Mouse (Mus musculus) heart, embryonic 14.5 days (tissue): ENCODE results near the gene Surf1. TPM values are rescaled to one million over a fixed set of nuclear protein-coding genes. Genes with fewer than 3 reads are reported as not detected.
A peak's percentile ranks its signal among the peaks of the same experiment; 100 is the strongest.

Source experiments
- ATAC-seq: fragments of 200-750 bp; cut with Nextera tagmentation; 2 replicates; pipeline ENCODE4 v1.8.0; 2017; ENCODE audit warnings: low read depth, moderate TSS enrichment; ENCODE audit not compliant: insufficient number of reproducible peaks, insufficient read depth, low FRiP score
- H3K27ac ChIP-seq, 2 experiments: fragments of 200-500 bp in 1 of 2; fragments of 300-500 bp in 1 of 2; sonication (generic) in 1 of 2; replicated peaks in 1 of 2; 2 replicates each; pipeline ENCODE4 v1.5.1; 2012 to 2014; ENCODE audit warnings: low read depth in 2 of 2, low read length in 2 of 2, control low read depth in 1 of 2, mild to moderate bottlenecking in 1 of 2, mixed read lengths in 1 of 2; ENCODE audit not compliant: control insufficient read depth in 1 of 2, insufficient read depth in 1 of 2
- H3K27me3 ChIP-seq: fragments of 300-500 bp; sonication (generic); 2 replicates; pipeline ENCODE4 v1.6.1; 2014; ENCODE audit warnings: mild to moderate bottlenecking, low read length, control low read depth; ENCODE audit not compliant: control insufficient read depth, insufficient read depth
- H3K36me3 ChIP-seq: fragments of 300-500 bp; sonication (generic); 2 replicates; pipeline ENCODE4 v1.6.1; 2014; ENCODE audit warnings: mild to moderate bottlenecking, control low read depth, low read length, mixed read lengths; ENCODE audit not compliant: control insufficient read depth, insufficient read depth
- H3K4me1 ChIP-seq, 2 experiments: fragments of 200-500 bp in 1 of 2; fragments of 300-500 bp in 1 of 2; sonication (generic) in 1 of 2; 2 replicates each; pipeline ENCODE4 v1.6.1; 2012 to 2014; ENCODE audit warnings: low read length in 2 of 2, control low read depth in 1 of 2, mixed read lengths in 1 of 2; ENCODE audit not compliant: control insufficient read depth in 2 of 2, insufficient read depth in 2 of 2
- H3K4me2 ChIP-seq: fragments of 300-500 bp; sonication (generic); 2 replicates; pipeline ENCODE4 v1.6.1; 2014; ENCODE audit warnings: mild to moderate bottlenecking, low read length
- H3K4me3 ChIP-seq, 2 experiments: fragments of 200-500 bp in 1 of 2; fragments of 300-500 bp in 1 of 2; sonication (generic) in 1 of 2; 2 replicates each; pipeline ENCODE4 v1.5.1; 2012 to 2014; ENCODE audit warnings: low read length in 2 of 2, mild to moderate bottlenecking in 2 of 2, control low read depth in 1 of 2, low read depth in 1 of 2, moderate library complexity in 1 of 2; ENCODE audit not compliant: control insufficient read depth in 1 of 2, insufficient read depth in 1 of 2
- H3K9ac ChIP-seq: fragments of 300-500 bp; sonication (generic); 2 replicates; pipeline ENCODE4 v1.6.1; 2014; ENCODE audit warnings: mild to moderate bottlenecking, low read length
- H3K9me3 ChIP-seq: fragments of 300-500 bp; sonication (generic); 2 replicates; pipeline ENCODE4 v1.6.1; 2016; ENCODE audit warnings: low read length, control low read depth; ENCODE audit not compliant: control insufficient read depth
- WGBS: fragments of 180-500 bp; shearing (Covaris S2); extraction: QIAGEN DNeasy Blood & Tissue Kit; methylation state at CpG from one replicate; pipeline ENCODE4 v1.1.7; 2014; 5-methylcytosine and 5-hydroxymethylcytosine counted together
- polyA plus RNA-seq: library from polyadenylated mRNA; unstranded; fragments of >200 nt; fragmentation: Nextera tagmentation; extraction: Ambion mirVana; gene quantifications from 2 replicates; pipeline ENCODE4 v1.2.1, GENCODE M21; 2014

Gene Surf1
- polyA plus RNA-seq = 44.8 and 48.4 TPM in 2 replicates

DNA sequence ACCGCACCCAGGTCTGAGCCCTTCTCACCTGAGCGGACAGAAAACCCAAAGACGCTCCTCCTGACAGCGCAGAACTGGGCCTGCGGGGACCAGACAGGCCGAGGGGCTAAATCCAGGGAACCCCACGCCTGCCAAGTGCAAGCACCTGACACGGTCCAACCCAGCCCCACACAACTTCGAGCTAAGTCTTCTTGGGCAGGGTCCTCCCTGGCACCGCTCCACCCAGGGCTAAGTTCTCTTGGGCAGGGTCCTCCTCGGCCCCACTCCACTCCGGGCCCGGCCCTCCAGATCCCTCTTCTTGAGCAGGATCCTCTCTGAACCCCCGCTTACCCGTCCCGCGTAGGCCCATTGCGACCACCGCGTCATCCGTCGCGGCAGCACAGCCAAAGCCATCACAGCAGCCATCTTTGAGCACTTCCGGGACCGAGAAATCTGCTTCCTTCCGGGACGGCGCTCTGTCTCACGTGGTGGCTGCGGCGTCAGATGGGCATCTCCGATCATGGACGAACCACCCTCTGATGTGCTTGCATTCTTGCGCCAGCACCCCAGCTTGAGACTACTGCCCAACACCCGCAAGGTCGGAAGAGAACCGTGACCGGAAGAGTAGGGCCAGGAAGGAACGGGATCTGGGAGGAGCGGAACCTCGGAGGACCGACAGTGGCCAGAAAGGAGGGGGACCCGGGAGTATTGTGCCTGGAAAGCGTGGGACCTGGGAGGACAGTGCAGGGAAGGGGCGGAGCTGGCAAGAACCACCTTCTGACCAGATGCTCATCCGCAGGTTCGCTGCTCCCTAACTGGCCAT is at the start of gene Surf1, which contains the start of gene Surf2:
TSS of gene Surf1 (minus strand) at position 604 of the 802 bp plus-strand sequence.
TSS of gene Surf2 (plus strand) at position 441 of the 802 bp plus-strand sequence.
- peaks cover 73% of the 10 kb centered on the region for H3K36me3 ChIP-seq
- WGBS = 3% methylated on average over 46 of the region's 47 CpGs
- H3K27me3 ChIP-seq = no peaks in the 10 kb centered on the region
- peak within 1 kb of the TSS; percentile 74 to 77 for H3K4me3 ChIP-seq
- peak; percentile 38 for ATAC-seq
- H3K9me3 ChIP-seq = no peaks in the 10 kb centered on the region
- H3K27ac ChIP-seq = peak within 1 kb of the TSS; percentile 62 to 66
- H3K9ac ChIP-seq = peak within 1 kb of the TSS; percentile 87
- peaks cover 24 to 34% of the 10 kb centered on the region in 2 experiments for H3K4me1 ChIP-seq
- H3K4me2 ChIP-seq = peak within 1 kb of the TSS; percentile 98

DNA sequence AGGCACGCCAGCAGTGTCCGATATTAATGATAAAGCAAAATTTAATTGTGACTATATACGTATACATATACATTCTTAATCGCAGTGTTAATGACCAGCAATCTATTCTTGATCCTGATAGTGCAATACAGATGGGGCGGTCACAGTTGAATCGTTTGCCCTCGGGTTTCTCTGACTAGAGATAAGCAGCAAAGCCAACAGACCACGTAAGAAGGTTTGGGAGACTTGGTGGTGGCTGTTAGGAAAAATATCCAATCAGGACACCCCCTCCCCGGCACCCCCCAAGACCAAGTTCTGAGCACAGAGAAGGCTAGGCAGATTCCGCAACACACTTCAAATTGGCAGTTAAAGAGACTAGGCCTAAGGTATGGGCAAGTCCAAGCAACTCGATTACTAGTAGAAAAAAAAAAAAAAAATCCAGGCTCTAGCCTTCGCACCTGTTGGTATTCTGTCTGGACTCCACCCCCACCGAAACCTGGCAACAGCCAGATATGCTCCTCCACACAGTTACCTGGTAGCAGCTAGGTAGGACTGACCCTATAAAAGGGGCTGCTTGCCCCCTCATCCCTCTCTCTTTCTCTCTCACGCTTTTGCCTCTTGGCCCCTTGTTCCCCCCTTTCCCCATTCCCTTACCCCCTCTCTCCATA is 48.5 kb upstream of the Surf1 start:
- H3K4me1 ChIP-seq = peaks cover 0 to 15% of the 10 kb centered on the region in 2 experiments; a peak in 3 of 4 replicates
- H3K9me3 ChIP-seq = no peaks in the 10 kb centered on the region
- H3K9ac ChIP-seq = peak overlapping the region; percentile 88
- peak overlapping the region; percentile 93 for H3K4me2 ChIP-seq
- ATAC-seq = no peak
- peaks cover 23% of the 10 kb centered on the region for H3K36me3 ChIP-seq
- WGBS = 20% methylated on average over 14 of the region's 14 CpGs
- peak overlapping the region; percentile 30 to 99; a peak in 3 of 4 replicates for H3K27ac ChIP-seq
- no peaks in the 10 kb centered on the region for H3K27me3 ChIP-seq
- peak overlapping the region; percentile 68 to 85 for H3K4me3 ChIP-seq

DNA sequence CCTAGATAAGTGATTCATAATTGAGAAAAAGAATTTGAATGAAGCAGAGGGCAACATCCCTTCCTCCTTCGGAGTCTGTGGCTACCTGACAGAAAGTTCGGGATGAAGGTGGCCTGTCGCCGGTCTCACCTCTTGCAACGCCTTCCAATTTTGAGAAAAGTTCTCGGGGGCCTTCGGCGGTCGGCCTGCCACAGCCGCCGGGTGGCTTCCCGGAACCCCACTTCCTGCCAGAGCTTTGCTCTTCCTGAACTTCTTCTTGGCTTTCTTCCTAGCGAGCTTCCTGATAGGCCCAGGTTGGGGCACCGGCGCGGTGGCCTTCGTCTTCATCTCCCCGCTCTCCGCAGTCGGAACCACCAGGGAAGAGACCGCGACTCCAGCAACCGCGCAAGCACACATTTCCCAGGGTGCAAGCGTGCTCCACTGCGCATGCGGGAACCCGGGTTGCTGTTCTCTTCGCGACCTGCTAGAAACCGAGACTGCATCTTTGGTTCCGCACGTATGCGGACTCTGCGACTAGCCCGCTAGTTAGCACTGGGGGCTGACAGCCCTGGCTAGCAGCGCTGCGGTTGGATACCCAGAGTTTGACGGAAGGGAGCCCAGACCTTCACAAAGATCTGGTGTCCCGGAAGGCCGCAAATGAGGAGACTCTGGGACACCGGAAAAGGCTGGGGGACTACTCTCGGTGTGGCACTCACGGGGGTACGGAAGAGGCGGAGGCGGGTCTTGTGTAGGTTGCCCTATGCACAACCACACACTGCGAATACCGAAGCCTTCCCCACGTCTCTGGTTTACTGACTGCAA is 47.8 kb upstream of the Surf1 start, which contains the start of gene Rexo4:
TSS of gene Rexo4 (minus strand) at position 464 of the 801 bp plus-strand sequence.
- peaks cover 0 to 15% of the 10 kb centered on the region in 2 experiments; a peak in 3 of 4 replicates for H3K4me1 ChIP-seq
- under 1% methylated on average over 50 of the region's 50 CpGs for WGBS

DNA sequence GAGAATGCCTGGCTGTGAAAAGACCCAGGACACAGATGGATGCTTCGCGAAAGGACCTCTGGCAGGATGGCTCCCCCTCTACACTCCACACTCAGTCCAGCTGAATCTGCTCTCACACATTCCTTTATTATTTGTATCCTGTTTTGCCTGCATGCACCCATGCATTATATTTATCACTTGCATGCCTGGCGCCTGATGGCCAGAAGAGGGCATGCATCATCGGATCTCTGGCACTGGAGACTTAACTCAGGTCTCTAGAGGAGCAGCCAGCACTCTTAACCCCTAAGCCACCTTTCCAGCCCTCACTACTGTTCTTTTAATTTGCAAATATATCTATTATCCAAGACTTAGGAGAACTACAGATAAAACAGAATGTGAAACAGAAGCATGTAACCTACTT is 44.4 kb upstream of the Surf1 start:
- ATAC-seq = no peak
- no peaks in the 10 kb centered on the region for H3K27me3 ChIP-seq
- no peak overlapping the region for H3K27ac ChIP-seq
- H3K4me3 ChIP-seq = no peak overlapping the region
- H3K4me1 ChIP-seq = peaks cover 0 to 15% of the 10 kb centered on the region in 2 experiments; a peak in 3 of 4 replicates
- no peaks in the 10 kb centered on the region for H3K9me3 ChIP-seq
- 75% methylated on average over 4 of the region's 4 CpGs for WGBS
- H3K9ac ChIP-seq = no peak overlapping the region
- peaks cover 61% of the 10 kb centered on the region for H3K36me3 ChIP-seq
- no peak overlapping the region for H3K4me2 ChIP-seq

More for the DNA sequence above, 47.8 kb upstream of the Surf1 start, which contains the start of gene Rexo4:
- Histone ChIP-seq H3K4me2 (peak within 1 kb of the TSS; percentile 93), H3K9me3 (no peaks in the 10 kb centered on the region), H3K27me3 (no peaks in the 10 kb centered on the region), H3K27ac (peak within 1 kb of the TSS; percentile 99), H3K4me3 (peak within 1 kb of the TSS; percentile 68 to 85), H3K36me3 (peaks cover 28% of the 10 kb centered on the region), H3K9ac (peak within 1 kb of the TSS; percentile 88)
- peak; percentile 86 for ATAC-seq

DNA sequence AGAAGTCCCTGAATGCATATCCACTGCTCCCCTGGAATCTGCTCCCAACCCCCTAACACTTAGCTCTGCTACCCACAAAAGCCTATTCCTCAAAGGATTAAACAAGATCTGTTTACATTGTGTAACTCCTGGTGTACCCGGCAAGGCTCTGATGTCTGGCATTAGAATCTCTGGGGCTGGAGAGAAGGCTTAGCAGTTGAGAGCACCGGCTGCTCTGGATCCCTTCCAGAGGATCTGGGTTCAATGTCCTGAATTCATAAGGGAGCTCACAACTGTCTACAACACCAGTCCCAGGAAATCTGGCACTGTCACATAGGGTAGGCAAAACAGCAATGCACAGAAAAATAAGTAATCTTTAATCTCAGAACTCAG is 41.1 kb upstream of the Surf1 start:
- no peaks in the 10 kb centered on the region for H3K4me1 ChIP-seq
- H3K9ac ChIP-seq = no peak overlapping the region
- WGBS = 85% methylated on average over 2 of the region's 2 CpGs
- H3K4me3 ChIP-seq = no peak overlapping the region
- ATAC-seq = no peak
- H3K27me3 ChIP-seq = no peaks in the 10 kb centered on the region
- no peak overlapping the region for H3K27ac ChIP-seq
- peaks cover 91% of the 10 kb centered on the region for H3K36me3 ChIP-seq
- no peak overlapping the region for H3K4me2 ChIP-seq
- no peaks in the 10 kb centered on the region for H3K9me3 ChIP-seq

DNA sequence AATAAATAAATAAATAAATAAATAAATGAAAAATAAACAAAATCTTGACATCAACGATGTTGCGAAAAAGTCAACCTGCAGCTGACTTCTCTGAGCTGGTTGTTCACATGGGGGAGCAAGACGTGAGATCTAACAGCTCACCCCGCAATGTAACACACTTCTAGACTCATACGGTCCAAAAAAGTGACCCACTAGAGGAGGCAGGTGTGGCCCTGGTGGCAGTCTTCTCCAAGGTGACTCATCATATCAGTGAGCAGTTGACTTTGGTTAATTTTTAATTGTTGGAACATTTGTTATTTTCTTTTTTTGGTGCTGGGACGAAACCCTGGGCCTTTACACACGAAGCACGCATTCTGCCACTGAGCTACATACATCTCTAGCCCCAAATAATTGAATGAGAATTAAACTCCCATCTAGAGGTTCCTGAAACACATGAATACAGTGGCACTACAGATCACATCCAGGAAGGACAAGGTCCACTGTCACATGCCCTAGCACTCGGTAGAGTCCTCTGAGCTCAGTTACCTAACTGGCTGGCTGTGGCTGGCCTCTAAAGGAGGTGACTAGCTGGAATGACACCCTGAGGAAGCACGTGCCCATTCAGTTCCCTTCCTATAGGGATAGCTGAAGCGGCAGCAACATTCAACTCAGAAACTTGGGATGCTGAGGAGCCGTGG is 40.6 kb upstream of the Surf1 start:
- WGBS = 92% methylated on average over 12 of the region's 12 CpGs
- ATAC-seq = no peak
- Histone ChIP-seq H3K27ac (no peak overlapping the region), H3K4me2 (no peak overlapping the region), H3K9me3 (no peaks in the 10 kb centered on the region), H3K9ac (no peak overlapping the region), H3K36me3 (peaks cover 91% of the 10 kb centered on the region), H3K4me3 (no peak overlapping the region), H3K27me3 (no peaks in the 10 kb centered on the region), H3K4me1 (no peaks in the 10 kb centered on the region)
